Mouse (Mus musculus) B cell, adult 2 months (primary cell): ENCODE measurements around the gene Apool.
A peak's percentile ranks its signal among the peaks of the same experiment; 100 is the strongest.

Experiments
- DNase-seq, 2 experiments: peaks; one replicate each; pipeline ENCODE4 v3.0.0; 2022

The Apool gene

GRCm38 (mm10) chrX:112310804-112311530, at the start of gene Apool:
Gene Apool (plus strand): TSS chrX:112311334.
- DNase-seq: peak; percentile 85 to 88

GRCm38 (mm10) chrX:112273550-112273949, 37.6 kb upstream of the Apool start:
- DNase-seq: no peak

- no peak for DNase-seq
These were observed 375 bp downstream of the Apool start for GRCm38 (mm10) chrX:112311531-112311887.

GRCm38 (mm10) chrX:112312094-112312493, 960 bp downstream of the Apool start:
- peak in 1 of 2 experiments; percentile 2 for DNase-seq

- no peak for DNase-seq
These were observed 9.1 kb downstream of the Apool start for GRCm38 (mm10) chrX:112320273-112320672.

GRCm38 (mm10) chrX:112339486-112339885, 28.4 kb downstream of the Apool start:
- no peak for DNase-seq

- no peak for DNase-seq
These were observed 36.6 kb downstream of the Apool start for GRCm38 (mm10) chrX:112347467-112348394.

GRCm38 (mm10) chrX:112348395-112348791, 37.3 kb downstream of the Apool start:
- DNase-seq: peak in 1 of 2 experiments; percentile 7

GRCm38 (mm10) chrX:112368426-112368825, 57.3 kb downstream of the Apool start:
- no peak for DNase-seq

GRCm38 (mm10) chrX:112370577-112371410, 59.7 kb downstream of the Apool start:
- peak; percentile 63 to 71 for DNase-seq

GRCm38 (mm10) chrX:112406679-112407078, 95.5 kb downstream of the Apool start, which contains the start of gene Satl1:
Gene Satl1 (minus strand): TSS chrX:112406779.
- no peak for DNase-seq

- DNase-seq: no peak
These were observed 101.2 kb downstream of the Apool start for GRCm38 (mm10) chrX:112412309-112412708.
